Mouse (Mus musculus): Measurements from ENCODE around the gene Parp11. TPM values are rescaled to one million over a fixed set of nuclear protein-coding genes. Genes with fewer than 3 reads are reported as not detected.
A peak's percentile ranks its signal among the peaks of the same experiment; 100 is the strongest.

The Parp11 gene
- polyA plus RNA-seq (2015; fragmentation: Nextera tagmentation; extraction: Ambion mirVana) = 17.3 and 17.8 TPM in 2 replicates

GRCm38 (mm10) chr6:127446436-127446890 is at the start of gene Parp11:
TSS of gene Parp11 (plus strand) at chr6:127446840.
- ATAC-seq = no peak
- Histone ChIP-seq H3K27ac (ENCODE audit: low read length) (no peak within 1 kb of the TSS), H3K4me3 (ENCODE audit: low read length) (no peak within 1 kb of the TSS), H3K9me3 (ENCODE audit: control insufficient read depth, low read length) (no peaks in the 10 kb centered on the region), H3K9ac (ENCODE audit: low read depth, low read length) (no peak within 1 kb of the TSS), H3K36me3 (ENCODE audit: control insufficient read depth, insufficient read depth, low read length) (no peaks in the 10 kb centered on the region), H3K27me3 (replicated peaks; ENCODE audit: control insufficient read depth, insufficient read depth, low read length) (no peaks in the 10 kb centered on the region; the same call in 1 of the 2 replicates), H3K4me1 (ENCODE audit: control insufficient read depth, insufficient read depth, low read length) (no peaks in the 10 kb centered on the region), H3K4me2 (ENCODE audit: low read depth, low read length) (peak within 1 kb of the TSS; percentile 13; the same call in 1 of the 2 replicates)
- 17% methylated on average over 8 of the region's 8 CpGs for WGBS

GRCm38 (mm10) chr6:127398073-127398472 is 48.6 kb upstream of the Parp11 start:
- H3K36me3 ChIP-seq (ENCODE audit: control insufficient read depth, insufficient read depth, low read length) = no peaks in the 10 kb centered on the region
- no peak overlapping the region for H3K27ac ChIP-seq (ENCODE audit: low read length)
- 36% methylated on average over 2 of the region's 2 CpGs for whole genome bisulfite sequencing
- ATAC-seq = peak; percentile 86
- H3K4me1 ChIP-seq (ENCODE audit: control insufficient read depth, insufficient read depth, low read length) = no peaks in the 10 kb centered on the region
- H3K4me3 ChIP-seq (ENCODE audit: low read length) = no peak overlapping the region
- no peak overlapping the region for H3K9ac ChIP-seq (ENCODE audit: low read depth, low read length)
- H3K9me3 ChIP-seq (ENCODE audit: control insufficient read depth, low read length) = no peaks in the 10 kb centered on the region
- no peak overlapping the region for H3K4me2 ChIP-seq (ENCODE audit: low read depth, low read length)
- no peaks in the 10 kb centered on the region for H3K27me3 ChIP-seq (replicated peaks; ENCODE audit: control insufficient read depth, insufficient read depth, low read length)

GRCm38 (mm10) chr6:127401419-127401818 is 45.2 kb upstream of the Parp11 start:
- Histone ChIP-seq H3K27me3 (replicated peaks; ENCODE audit: control insufficient read depth, insufficient read depth, low read length) (no peaks in the 10 kb centered on the region), H3K4me2 (ENCODE audit: low read depth, low read length) (no peak overlapping the region), H3K4me3 (ENCODE audit: low read length) (no peak overlapping the region), H3K4me1 (ENCODE audit: control insufficient read depth, insufficient read depth, low read length) (no peaks in the 10 kb centered on the region), H3K27ac (ENCODE audit: low read length) (no peak overlapping the region), H3K9me3 (ENCODE audit: control insufficient read depth, low read length) (no peaks in the 10 kb centered on the region), H3K36me3 (ENCODE audit: control insufficient read depth, insufficient read depth, low read length) (no peaks in the 10 kb centered on the region), H3K9ac (ENCODE audit: low read depth, low read length) (no peak overlapping the region)
- ATAC-seq = no peak
- 46% methylated on average over 3 of the region's 3 CpGs for WGBS

GRCm38 (mm10) chr6:127404070-127404810 is 42.4 kb upstream of the Parp11 start:
- ATAC-seq = peak; percentile 50; the same call in 1 of the 2 replicates
- Histone ChIP-seq H3K27me3 (replicated peaks; ENCODE audit: control insufficient read depth, insufficient read depth, low read length) (no peaks in the 10 kb centered on the region), H3K4me3 (ENCODE audit: low read length) (no peak overlapping the region), H3K4me2 (ENCODE audit: low read depth, low read length) (no peak overlapping the region), H3K36me3 (ENCODE audit: control insufficient read depth, insufficient read depth, low read length) (no peaks in the 10 kb centered on the region), H3K9me3 (ENCODE audit: control insufficient read depth, low read length) (no peaks in the 10 kb centered on the region), H3K4me1 (ENCODE audit: control insufficient read depth, insufficient read depth, low read length) (no peaks in the 10 kb centered on the region), H3K27ac (ENCODE audit: low read length) (no peak overlapping the region), H3K9ac (ENCODE audit: low read depth, low read length) (no peak overlapping the region)
- WGBS = 39% methylated on average over 13 of the region's 13 CpGs

- H3K27me3 ChIP-seq (replicated peaks; ENCODE audit: control insufficient read depth, insufficient read depth, low read length) = no peaks in the 10 kb centered on the region
- H3K4me3 ChIP-seq (ENCODE audit: low read length) = no peak overlapping the region
- no peaks in the 10 kb centered on the region for H3K36me3 ChIP-seq (ENCODE audit: control insufficient read depth, insufficient read depth, low read length)
- 77% methylated on average over 7 of the region's 7 CpGs for WGBS
- no peaks in the 10 kb centered on the region for H3K4me1 ChIP-seq (ENCODE audit: control insufficient read depth, insufficient read depth, low read length)
- H3K4me2 ChIP-seq (ENCODE audit: low read depth, low read length) = no peak overlapping the region
- no peak overlapping the region for H3K27ac ChIP-seq (ENCODE audit: low read length)
- no peak overlapping the region for H3K9ac ChIP-seq (ENCODE audit: low read depth, low read length)
- no peak for ATAC-seq
- H3K9me3 ChIP-seq (ENCODE audit: control insufficient read depth, low read length) = no peaks in the 10 kb centered on the region
These were observed 41.0 kb upstream of the Parp11 start for GRCm38 (mm10) chr6:127405682-127406081.

- Histone ChIP-seq H3K27me3 (replicated peaks; ENCODE audit: control insufficient read depth, insufficient read depth, low read length) (no peaks in the 10 kb centered on the region), H3K4me2 (ENCODE audit: low read depth, low read length) (no peak overlapping the region), H3K9ac (ENCODE audit: low read depth, low read length) (no peak overlapping the region), H3K4me1 (ENCODE audit: control insufficient read depth, insufficient read depth, low read length) (no peaks in the 10 kb centered on the region), H3K4me3 (ENCODE audit: low read length) (no peak overlapping the region), H3K27ac (ENCODE audit: low read length) (no peak overlapping the region), H3K9me3 (ENCODE audit: control insufficient read depth, low read length) (no peaks in the 10 kb centered on the region), H3K36me3 (ENCODE audit: control insufficient read depth, insufficient read depth, low read length) (no peaks in the 10 kb centered on the region)
- ATAC-seq = no peak
- 36% methylated on average over 4 of the region's 4 CpGs for WGBS
These were observed 38.9 kb upstream of the Parp11 start for GRCm38 (mm10) chr6:127407742-127408141.

GRCm38 (mm10) chr6:127417525-127418184 is 29.0 kb upstream of the Parp11 start:
- H3K4me1 ChIP-seq (ENCODE audit: control insufficient read depth, insufficient read depth, low read length) = no peaks in the 10 kb centered on the region
- H3K4me2 ChIP-seq (ENCODE audit: low read depth, low read length) = no peak overlapping the region
- no peaks in the 10 kb centered on the region for H3K9me3 ChIP-seq (ENCODE audit: control insufficient read depth, low read length)
- H3K27ac ChIP-seq (ENCODE audit: low read length) = no peak overlapping the region
- 66% methylated on average over 12 of the region's 12 CpGs for WGBS
- H3K27me3 ChIP-seq (replicated peaks; ENCODE audit: control insufficient read depth, insufficient read depth, low read length) = no peaks in the 10 kb centered on the region
- H3K9ac ChIP-seq (ENCODE audit: low read depth, low read length) = no peak overlapping the region
- ATAC-seq = no peak
- H3K36me3 ChIP-seq (ENCODE audit: control insufficient read depth, insufficient read depth, low read length) = no peaks in the 10 kb centered on the region
- no peak overlapping the region for H3K4me3 ChIP-seq (ENCODE audit: low read length)

GRCm38 (mm10) chr6:127418322-127418721 is 28.3 kb upstream of the Parp11 start:
- no peak overlapping the region for H3K4me2 ChIP-seq (ENCODE audit: low read depth, low read length)
- no peak overlapping the region for H3K27ac ChIP-seq (ENCODE audit: low read length)
- H3K9me3 ChIP-seq (ENCODE audit: control insufficient read depth, low read length) = no peaks in the 10 kb centered on the region
- ATAC-seq = no peak
- no peaks in the 10 kb centered on the region for H3K4me1 ChIP-seq (ENCODE audit: control insufficient read depth, insufficient read depth, low read length)
- WGBS = 80% methylated on average over 2 of the region's 2 CpGs
- H3K36me3 ChIP-seq (ENCODE audit: control insufficient read depth, insufficient read depth, low read length) = no peaks in the 10 kb centered on the region
- H3K27me3 ChIP-seq (replicated peaks; ENCODE audit: control insufficient read depth, insufficient read depth, low read length) = no peaks in the 10 kb centered on the region
- H3K9ac ChIP-seq (ENCODE audit: low read depth, low read length) = no peak overlapping the region
- H3K4me3 ChIP-seq (ENCODE audit: low read length) = no peak overlapping the region

- Histone ChIP-seq H3K27me3 (replicated peaks; ENCODE audit: control insufficient read depth, insufficient read depth, low read length) (no peaks in the 10 kb centered on the region), H3K36me3 (ENCODE audit: control insufficient read depth, insufficient read depth, low read length) (no peaks in the 10 kb centered on the region), H3K27ac (ENCODE audit: low read length) (no peak overlapping the region), H3K4me2 (ENCODE audit: low read depth, low read length) (no peak overlapping the region), H3K4me3 (ENCODE audit: low read length) (no peak overlapping the region), H3K9me3 (ENCODE audit: control insufficient read depth, low read length) (no peaks in the 10 kb centered on the region), H3K4me1 (ENCODE audit: control insufficient read depth, insufficient read depth, low read length) (no peaks in the 10 kb centered on the region), H3K9ac (ENCODE audit: low read depth, low read length) (no peak overlapping the region)
- ATAC-seq = no peak
- WGBS = 60% methylated on average over 2 of the region's 2 CpGs
These were observed 26.5 kb upstream of the Parp11 start for GRCm38 (mm10) chr6:127420115-127420514.
